Mouse (Mus musculus) stomach, embryonic 16.5 days (tissue): ENCODE measurements at regions not wholly inside any gene's neighbourhood (a gene's known extent, or its start where the extent isn't known, plus 50 kb on each side); places are given as distances from the start of the nearest gene placed in this dataset. TPM values are rescaled to one million over a fixed set of nuclear protein-coding genes. Genes with fewer than 3 reads are reported as not detected.

Experiments
- ATAC-seq: fragments of 200-750 bp; cut with Nextera tagmentation; 2 replicates; pipeline ENCODE4 v1.8.0; 2017; ENCODE audit warnings: moderate number of reproducible peaks, moderate TSS enrichment; ENCODE audit not compliant: insufficient read depth, low FRiP score
- H3K27ac ChIP-seq: fragments of 300-500 bp; sonication (generic); 2 replicates; pipeline ENCODE4 v1.5.1; 2014; ENCODE audit warnings: low read length
- H3K27me3 ChIP-seq: fragments of 300-500 bp; sonication (generic); 2 replicates; pipeline ENCODE4 v1.6.1; 2014; ENCODE audit warnings: low read length, control low read depth, mixed read lengths; ENCODE audit not compliant: control insufficient read depth, insufficient read depth
- H3K36me3 ChIP-seq: fragments of 300-500 bp; sonication (generic); 2 replicates; pipeline ENCODE4 v1.6.1; 2014; ENCODE audit warnings: low read length; ENCODE audit not compliant: control insufficient read depth, insufficient read depth
- H3K4me1 ChIP-seq: fragments of 300-500 bp; sonication (generic); 2 replicates; pipeline ENCODE4 v1.6.1; 2014; ENCODE audit warnings: low read length, control low read depth, mixed read lengths; ENCODE audit not compliant: control insufficient read depth, insufficient read depth
- H3K4me2 ChIP-seq: fragments of 300-500 bp; sonication (generic); 2 replicates; pipeline ENCODE4 v1.6.1; 2014; ENCODE audit warnings: low read depth, low read length, mixed read lengths
- H3K4me3 ChIP-seq: fragments of 300-500 bp; sonication (generic); replicated peaks from 2 replicates; pipeline ENCODE4 v1.5.1; 2014; ENCODE audit warnings: mild to moderate bottlenecking, low read length
- H3K9ac ChIP-seq: fragments of 300-500 bp; sonication (generic); 2 replicates; pipeline ENCODE4 v1.6.1; 2014; ENCODE audit warnings: low read length
- H3K9me3 ChIP-seq: fragments of 300-500 bp; sonication (generic); replicated peaks from 2 replicates; pipeline ENCODE4 v1.6.1; 2016; ENCODE audit warnings: low read length, control low read depth; ENCODE audit not compliant: control insufficient read depth
- WGBS: fragments of 180-500 bp; shearing (Covaris S2); extraction: QIAGEN DNeasy Blood & Tissue Kit; methylation state at CpG from one replicate; pipeline ENCODE4 v1.1.7; 2014; 5-methylcytosine and 5-hydroxymethylcytosine counted together
- microRNA-seq: library from miRNA; unstranded; fragments of <30 nt; microRNA quantifications from one replicate; pipeline ENCODE4, GENCODE M21; 2016

DNA sequence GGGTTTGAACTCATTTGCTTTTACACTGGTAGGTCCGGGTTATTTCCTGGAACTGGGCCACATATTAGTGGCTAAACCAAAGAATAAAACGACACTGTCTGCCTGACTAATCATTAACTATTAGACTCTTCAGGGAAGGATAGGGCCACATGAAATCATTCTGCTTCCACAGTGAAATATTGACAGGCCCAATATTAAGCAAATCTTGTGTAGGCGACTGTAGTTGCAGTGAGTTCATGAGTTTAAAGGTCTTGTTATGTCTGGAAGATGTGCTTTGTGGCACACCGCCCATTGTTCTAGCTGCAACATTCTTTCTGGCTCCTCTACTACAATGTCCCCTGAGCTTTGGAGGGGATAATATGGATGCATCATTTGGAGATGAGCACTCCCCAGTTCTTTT, 65.7 kb upstream of the Pbx1 start:
- H3K4me1 ChIP-seq: 0 out of 2 replicates have a peak, but pooled peaks cover 2% of the 10 kb centered on the region
- WGBS: 55% methylated on average over 4 of the region's 4 CpGs
- H3K27ac ChIP-seq: no peak overlapping the region
- no peaks in the 10 kb centered on the region for H3K36me3 ChIP-seq
- no peak overlapping the region for H3K4me2 ChIP-seq
- H3K9ac ChIP-seq: no peak overlapping the region
- H3K4me3 ChIP-seq: no peak overlapping the region
- no peaks in the 10 kb centered on the region for H3K27me3 ChIP-seq
- no peaks in the 10 kb centered on the region for H3K9me3 ChIP-seq
- ATAC-seq: no peak

DNA sequence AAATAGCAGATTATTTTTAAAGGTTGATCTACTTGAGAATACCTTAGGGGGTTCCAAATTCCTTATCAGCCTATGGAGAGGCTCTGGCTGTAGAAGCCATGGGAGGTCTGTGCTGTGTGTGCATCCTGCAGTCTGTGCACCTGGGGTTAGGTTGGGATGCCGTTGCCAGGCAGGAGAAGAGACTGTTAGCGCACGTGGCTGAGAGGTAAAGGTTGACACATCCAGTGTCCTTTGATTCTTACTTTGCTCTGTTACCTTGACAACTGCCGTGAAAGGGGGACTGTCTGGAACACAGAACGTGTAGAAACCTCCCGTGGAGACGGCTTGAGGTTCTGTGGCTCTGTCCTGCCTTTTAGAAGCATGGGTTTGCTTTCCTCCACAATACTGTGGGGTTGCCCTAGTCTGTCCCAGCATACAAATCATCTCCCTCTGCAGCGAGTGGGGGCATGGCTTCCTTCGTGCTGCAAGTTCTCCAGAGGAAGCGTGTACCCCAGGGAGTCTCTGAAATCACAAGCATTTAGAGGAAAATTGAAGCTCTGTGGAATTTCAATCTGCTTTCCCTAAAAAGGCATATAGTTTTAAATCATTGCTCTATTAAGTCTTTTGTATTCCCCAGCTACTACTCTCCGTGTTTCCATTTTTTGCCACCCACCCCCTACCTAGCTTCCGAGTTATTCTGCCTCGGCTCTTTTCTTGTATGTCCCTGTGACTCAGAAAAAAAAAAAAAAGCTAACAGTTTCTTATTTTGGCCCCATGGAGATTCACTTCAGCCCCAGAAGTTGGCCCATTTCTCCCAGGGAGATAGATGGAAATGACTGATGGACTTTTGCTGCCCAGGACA, 63.8 kb upstream of the Pbx1 start:
- Histone ChIP-seq H3K4me3 (no peak overlapping the region), H3K4me1 (no peaks in the 10 kb centered on the region), H3K27me3 (no peaks in the 10 kb centered on the region), H3K4me2 (no peak overlapping the region), H3K36me3 (no peaks in the 10 kb centered on the region), H3K27ac (no peak overlapping the region), H3K9ac (no peak overlapping the region), H3K9me3 (no peaks in the 10 kb centered on the region)
- ATAC-seq: no peak
- WGBS: 68% methylated on average over 13 of the region's 13 CpGs

DNA sequence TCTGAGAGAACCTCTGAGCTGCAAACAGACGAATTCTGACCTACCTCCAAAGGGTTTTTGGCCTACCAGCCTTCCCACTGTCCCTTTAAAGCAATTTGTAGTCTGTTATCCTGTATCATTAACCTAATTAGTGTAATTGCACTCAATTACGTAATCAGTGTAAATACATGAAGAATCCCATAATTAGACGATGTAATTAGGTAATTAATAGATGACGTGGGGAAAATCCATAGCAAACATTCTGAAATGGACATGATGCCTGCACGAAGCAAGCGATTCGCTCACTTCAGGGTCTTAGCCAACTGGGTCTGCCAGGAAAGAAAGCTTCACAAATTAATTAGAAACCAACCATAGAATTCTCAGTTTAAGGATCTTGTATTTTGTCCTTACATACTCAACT, 55.4 kb upstream of the Pbx1 start:
- Histone ChIP-seq H3K4me3 (no peak overlapping the region), H3K4me2 (no peak overlapping the region), H3K27me3 (no peaks in the 10 kb centered on the region), H3K27ac (no peak overlapping the region), H3K36me3 (no peaks in the 10 kb centered on the region), H3K9ac (no peak overlapping the region), H3K9me3 (no peaks in the 10 kb centered on the region), H3K4me1 (no peaks in the 10 kb centered on the region)
- WGBS: 84% methylated on average over 7 of the region's 7 CpGs
- ATAC-seq: no peak

DNA sequence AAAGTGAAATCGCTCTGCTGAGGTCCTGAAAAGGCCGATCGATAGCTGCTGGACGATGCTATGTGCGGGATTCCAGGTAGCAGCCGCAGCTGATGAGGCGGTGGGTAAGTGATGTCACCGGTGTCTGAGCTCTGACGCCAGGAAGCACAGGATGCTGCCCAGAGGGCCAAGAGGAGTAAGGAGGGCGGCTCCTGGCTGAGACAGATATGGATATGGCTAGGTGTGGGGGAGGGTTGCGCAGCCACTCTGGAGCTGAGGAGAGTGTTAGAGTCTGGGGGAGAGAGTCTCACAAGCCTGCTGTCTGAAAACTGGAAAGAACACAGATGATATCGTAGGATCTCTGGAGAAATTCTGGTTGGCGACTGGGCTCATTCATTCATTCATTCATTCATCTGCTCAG, 51.6 kb upstream of the Pbx1 start:
- H3K4me3 ChIP-seq: no peak overlapping the region
- H3K9me3 ChIP-seq: no peaks in the 10 kb centered on the region
- no peaks in the 10 kb centered on the region for H3K27me3 ChIP-seq
- no peaks in the 10 kb centered on the region for H3K4me1 ChIP-seq
- no peak overlapping the region for H3K4me2 ChIP-seq
- no peak for ATAC-seq
- no peaks in the 10 kb centered on the region for H3K36me3 ChIP-seq
- H3K9ac ChIP-seq: no peak overlapping the region
- WGBS: 68% methylated on average over 13 of the region's 13 CpGs
- no peak overlapping the region for H3K27ac ChIP-seq

Small RNAs in the stretch of these regions (microRNA-seq; reads per million reads assigned to microRNA genes)
- not detected for gene Mir6348
- gene Mir6354: not detected
